Mouse (Mus musculus): ENCODE results near the gene Ergic1. TPM values are rescaled to one million over a fixed set of nuclear protein-coding genes. Genes with fewer than 3 reads are reported as not detected.

Ergic1 gene
- polyA plus RNA-seq, 2 experiments = 157 to 222 TPM

- peaks cover 10% of the 10 kb centered on the region; the same call in 1 of the 2 replicates for H3K4me1 ChIP-seq (ENCODE audit: control insufficient read depth, insufficient read depth, low read length)
- 82% methylated on average over 7 of the region's 7 CpGs for WGBS
- peak overlapping the region; percentile 61 for H3K4me2 ChIP-seq (replicated peaks; ENCODE audit: low read depth, low read length, severe bottlenecking)
- no peak for DNase-seq (ENCODE audit: low spot score)
- no peak for ATAC-seq (ENCODE audit: low FRiP score, low read depth)
- H3K9me3 ChIP-seq (ENCODE audit: control insufficient read depth, low read length) = no peaks in the 10 kb centered on the region
- H3K4me3 ChIP-seq (replicated peaks; ENCODE audit: low read length) = 0 out of 2 replicates have a peak overlapping the region, but pooled peaks have one; percentile 82
- no peak for TF ChIP-seq POLR2A (IDR thresholded peaks at IDR 0.05; ENCODE audit: borderline replicate concordance, extremely low read depth, insufficient read depth, insufficient read length)
- no peak overlapping the region for H3K27ac ChIP-seq (replicated peaks; ENCODE audit: low read depth, low read length)
- no peaks in the 10 kb centered on the region for H3K27me3 ChIP-seq (ENCODE audit: control insufficient read depth, insufficient read depth, low read length)
- H3K36me3 ChIP-seq (ENCODE audit: control insufficient read depth, insufficient read depth, low read length) = no peaks in the 10 kb centered on the region
- H3K9ac ChIP-seq (ENCODE audit: low read depth, low read length, severe bottlenecking) = no peak overlapping the region
These were observed 116.7 kb downstream of the Ergic1 start for GRCm38 (mm10) chr17:26677711-26678637.

GRCm38 (mm10) chr17:26681276-26681675 lies 120.0 kb downstream of the Ergic1 start:
- no peak for ATAC-seq (ENCODE audit: low FRiP score, low read depth)
- Histone ChIP-seq H3K4me3 (replicated peaks; ENCODE audit: low read length) (no peak overlapping the region), H3K9me3 (ENCODE audit: control insufficient read depth, low read length) (no peaks in the 10 kb centered on the region), H3K36me3 (ENCODE audit: control insufficient read depth, insufficient read depth, low read length) (peaks cover 25% of the 10 kb centered on the region), H3K9ac (ENCODE audit: low read depth, low read length, severe bottlenecking) (no peak overlapping the region), H3K4me1 (ENCODE audit: control insufficient read depth, insufficient read depth, low read length) (peaks cover 10% of the 10 kb centered on the region; the same call in 1 of the 2 replicates), H3K27me3 (ENCODE audit: control insufficient read depth, insufficient read depth, low read length) (no peaks in the 10 kb centered on the region), H3K27ac (replicated peaks; ENCODE audit: low read depth, low read length) (no peak overlapping the region), H3K4me2 (replicated peaks; ENCODE audit: low read depth, low read length, severe bottlenecking) (no peak overlapping the region)
- no peak for DNase-seq (ENCODE audit: low spot score)
- 91% methylated on average over 6 of the region's 6 CpGs for WGBS
- TF ChIP-seq POLR2A (IDR thresholded peaks at IDR 0.05; ENCODE audit: borderline replicate concordance, extremely low read depth, insufficient read depth, insufficient read length) = no peak

- ATAC-seq (ENCODE audit: low FRiP score, low read depth) = no peak
- no peaks in the 10 kb centered on the region for H3K9me3 ChIP-seq (ENCODE audit: control insufficient read depth, low read length)
- 88% methylated on average over 17 of the region's 17 CpGs for WGBS
These were observed 125.2 kb downstream of the Ergic1 start for GRCm38 (mm10) chr17:26686334-26687000.

GRCm38 (mm10) chr17:26688795-26689735 lies 127.8 kb downstream of the Ergic1 start:
- Histone ChIP-seq H3K36me3 (ENCODE audit: control insufficient read depth, insufficient read depth, low read length) (peaks cover 15% of the 10 kb centered on the region), H3K4me2 (replicated peaks; ENCODE audit: low read depth, low read length, severe bottlenecking) (no peak overlapping the region), H3K27ac (replicated peaks; ENCODE audit: low read depth, low read length) (peak overlapping the region; percentile 44; the same call in 1 of the 2 replicates), H3K9ac (ENCODE audit: low read depth, low read length, severe bottlenecking) (no peak overlapping the region), H3K4me3 (replicated peaks; ENCODE audit: low read length) (no peak overlapping the region), H3K9me3 (ENCODE audit: control insufficient read depth, low read length) (no peaks in the 10 kb centered on the region), H3K27me3 (ENCODE audit: control insufficient read depth, insufficient read depth, low read length) (no peaks in the 10 kb centered on the region), H3K4me1 (ENCODE audit: control insufficient read depth, insufficient read depth, low read length) (peaks cover 15% of the 10 kb centered on the region; the same call in 1 of the 2 replicates)
- WGBS = 43% methylated on average over 8 of the region's 8 CpGs
- peak; percentile 44 for DNase-seq (ENCODE audit: low spot score)
- ATAC-seq (ENCODE audit: low FRiP score, low read depth) = no peak; the same call in 1 of the 2 replicates
- no peak for TF ChIP-seq POLR2A (IDR thresholded peaks at IDR 0.05; ENCODE audit: borderline replicate concordance, extremely low read depth, insufficient read depth, insufficient read length)

More at GRCm38 (mm10) chr17:26686334-26687000, 125.2 kb downstream of the Ergic1 start:
- Histone ChIP-seq H3K4me3 (replicated peaks; ENCODE audit: low read length) (no peak overlapping the region), H3K27ac (replicated peaks; ENCODE audit: low read depth, low read length) (no peak overlapping the region), H3K4me1 (ENCODE audit: control insufficient read depth, insufficient read depth, low read length) (peaks cover 15% of the 10 kb centered on the region; the same call in 1 of the 2 replicates), H3K27me3 (ENCODE audit: control insufficient read depth, insufficient read depth, low read length) (no peaks in the 10 kb centered on the region), H3K4me2 (replicated peaks; ENCODE audit: low read depth, low read length, severe bottlenecking) (no peak overlapping the region), H3K9ac (ENCODE audit: low read depth, low read length, severe bottlenecking) (no peak overlapping the region), H3K36me3 (ENCODE audit: control insufficient read depth, insufficient read depth, low read length) (peaks cover 25% of the 10 kb centered on the region)
- no peak for DNase-seq (ENCODE audit: low spot score)
- TF ChIP-seq POLR2A (IDR thresholded peaks at IDR 0.05; ENCODE audit: borderline replicate concordance, extremely low read depth, insufficient read depth, insufficient read length) = no peak

All from limb, embryonic 14.5 days (tissue).